Mouse (Mus musculus) liver, adult (tissue): ENCODE results near the gene Gm20388.

Experiments
- GATA4 ChIP-seq: IDR thresholded peaks from 2 replicates; pipeline ENCODE4 v1.6.1; 2014; ENCODE audit warnings: mild to moderate bottlenecking, low read length; ENCODE audit not compliant: insufficient replicate concordance

The Gm20388 gene

DNA sequence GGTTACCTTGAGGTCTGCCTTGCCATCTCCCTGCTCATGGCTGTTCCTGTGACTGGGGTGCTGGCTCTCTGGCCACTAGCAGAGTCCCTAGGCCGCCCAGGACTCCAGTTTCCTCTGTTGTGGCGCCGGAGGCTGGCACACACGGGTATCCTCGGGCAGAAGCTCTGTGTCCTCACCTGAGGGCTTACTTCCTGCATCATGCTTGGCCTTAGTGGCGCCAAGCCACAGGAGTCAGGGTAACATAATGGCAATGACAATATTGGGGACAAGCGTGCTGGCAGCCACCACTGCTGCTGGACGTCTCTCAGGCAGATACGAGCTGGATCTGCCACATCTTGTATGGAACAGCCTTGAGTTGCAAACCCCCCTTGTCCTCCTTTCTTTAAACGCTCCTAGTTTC is 4401.6 kb downstream of the Gm20388 start:
- no peak for TF ChIP-seq GATA4

DNA sequence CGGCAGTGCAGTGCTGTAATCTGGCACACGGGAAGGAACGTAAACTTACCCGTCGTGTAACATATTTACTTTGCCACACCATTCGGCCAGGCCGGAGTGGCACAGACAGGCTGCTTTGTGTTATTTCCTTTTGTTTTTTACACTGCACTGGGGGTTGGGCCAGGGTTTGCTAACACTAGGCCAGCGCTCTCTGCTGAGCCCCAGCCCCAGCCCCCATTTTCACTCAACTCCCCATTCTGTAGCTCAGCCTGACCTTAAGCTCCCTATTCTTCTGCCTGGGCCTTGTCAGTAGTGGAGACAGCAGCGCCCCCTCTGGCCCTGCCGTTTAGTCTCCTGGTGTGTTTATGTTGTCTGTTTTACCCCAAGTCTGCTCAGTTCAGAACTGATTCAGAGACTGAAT is 4404.2 kb downstream of the Gm20388 start:
- TF ChIP-seq GATA4, result no peak

DNA sequence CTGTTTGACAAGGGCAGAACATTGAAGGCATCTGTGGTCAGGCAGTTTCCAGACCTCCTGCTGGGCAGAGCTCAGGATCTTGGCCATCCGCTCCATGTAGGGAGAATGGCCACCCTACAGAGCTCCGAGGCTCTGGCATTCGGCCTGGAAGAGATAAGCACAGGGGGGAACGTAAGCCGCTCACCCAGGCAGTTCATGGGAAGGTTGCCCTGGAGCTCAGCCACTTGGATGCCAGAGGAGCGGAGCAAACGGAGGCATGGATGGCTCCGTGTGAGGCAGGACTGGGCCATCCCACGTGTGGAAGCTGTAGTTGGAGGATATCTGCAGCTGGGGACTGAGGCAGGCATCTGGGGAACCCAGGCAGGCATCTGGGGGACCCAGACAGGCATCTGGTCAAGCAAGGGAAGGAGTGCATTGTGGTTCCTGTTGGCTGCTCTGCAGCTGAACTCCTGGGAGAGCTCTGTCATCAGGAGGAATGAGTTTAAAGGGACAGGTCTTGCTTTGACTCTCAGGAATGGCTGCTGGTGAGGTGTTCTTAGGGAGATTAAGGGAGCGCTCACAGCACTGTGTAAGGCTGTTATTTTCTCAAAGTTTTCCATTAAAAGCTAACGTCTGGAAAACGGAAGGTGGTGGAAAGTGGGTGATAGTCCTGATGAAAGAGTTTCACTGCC is 4406.0 kb downstream of the Gm20388 start:
- no peak; the same call in 1 of the 2 replicates for TF ChIP-seq GATA4

DNA sequence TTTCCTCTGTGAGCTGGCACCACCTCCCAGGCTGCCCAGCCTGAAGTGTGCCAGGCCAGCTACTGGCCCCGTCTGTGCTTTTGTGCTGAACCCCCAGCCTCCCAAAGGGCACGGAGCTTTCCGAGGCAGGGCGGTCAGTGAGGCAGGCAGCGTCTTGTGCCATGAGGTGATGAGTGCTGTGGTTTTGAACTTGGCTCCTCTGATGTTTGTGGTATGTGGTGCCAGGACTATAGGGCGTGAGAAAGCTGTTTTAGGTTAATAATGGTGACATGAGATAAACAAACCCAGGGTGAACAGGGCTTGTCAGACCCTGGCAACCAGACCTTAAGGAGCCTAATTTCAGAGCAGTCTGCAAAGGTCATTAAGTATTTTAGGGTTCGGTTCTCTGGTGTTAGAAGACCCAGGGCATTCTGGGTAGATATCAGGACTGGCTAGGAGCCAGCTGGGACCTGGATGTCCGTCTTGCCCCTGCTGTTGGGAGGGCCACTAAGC is 4406.6 kb downstream of the Gm20388 start:
- TF ChIP-seq GATA4, result no peak

DNA sequence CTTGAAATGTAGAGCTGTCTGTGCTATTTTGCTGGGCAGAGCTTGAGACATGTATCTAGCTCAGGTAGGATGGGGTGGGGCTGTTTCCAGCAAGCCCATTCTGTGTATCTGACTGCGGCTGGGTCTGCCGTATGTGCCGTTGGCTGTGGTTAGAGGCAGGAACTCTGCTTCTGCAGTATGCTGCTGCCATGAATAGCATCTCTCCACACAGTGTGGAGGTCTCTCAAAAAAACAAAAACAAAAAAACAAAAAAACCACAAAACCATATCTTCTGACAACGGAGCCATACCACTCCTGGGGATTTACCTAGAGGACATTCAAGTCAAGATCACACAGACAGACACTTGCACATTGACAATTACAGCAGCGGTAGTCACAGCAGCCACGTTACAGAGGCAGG is 4407.2 kb downstream of the Gm20388 start:
- no peak for TF ChIP-seq GATA4

DNA sequence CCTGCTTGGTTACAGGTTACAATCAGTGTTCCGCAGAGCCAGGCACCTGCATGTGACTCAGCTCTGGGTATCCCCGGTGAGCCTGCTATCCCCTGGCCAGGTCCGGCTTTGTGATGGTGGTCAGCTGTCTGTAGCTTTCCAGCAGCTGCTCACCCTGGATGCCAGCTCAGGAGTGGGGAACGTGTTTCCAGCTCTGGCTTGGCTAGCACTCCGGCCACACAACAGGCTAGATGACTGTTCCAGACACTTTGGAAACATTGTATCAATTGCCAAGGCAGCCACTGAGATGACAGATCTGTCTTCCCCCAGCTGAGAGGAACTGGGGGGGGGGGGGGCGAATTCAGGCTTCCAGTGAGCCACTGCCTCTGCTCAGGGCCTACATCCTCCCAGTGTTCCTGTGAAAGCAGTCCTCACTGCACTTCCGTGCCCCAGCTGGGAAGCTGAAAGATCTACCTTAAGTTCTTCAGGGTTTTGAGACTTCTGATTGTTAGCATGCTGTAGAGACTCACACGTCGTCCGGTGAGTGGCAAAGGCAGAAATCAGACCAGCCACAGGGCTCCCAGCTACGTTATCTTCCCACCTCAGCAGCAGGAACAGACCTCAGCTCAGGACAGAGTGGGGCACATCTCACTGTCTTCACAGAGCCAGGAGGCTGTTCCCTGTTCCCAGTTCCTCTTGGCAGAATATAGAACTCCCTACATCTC is 4408.1 kb downstream of the Gm20388 start:
- TF ChIP-seq GATA4, result no peak

DNA sequence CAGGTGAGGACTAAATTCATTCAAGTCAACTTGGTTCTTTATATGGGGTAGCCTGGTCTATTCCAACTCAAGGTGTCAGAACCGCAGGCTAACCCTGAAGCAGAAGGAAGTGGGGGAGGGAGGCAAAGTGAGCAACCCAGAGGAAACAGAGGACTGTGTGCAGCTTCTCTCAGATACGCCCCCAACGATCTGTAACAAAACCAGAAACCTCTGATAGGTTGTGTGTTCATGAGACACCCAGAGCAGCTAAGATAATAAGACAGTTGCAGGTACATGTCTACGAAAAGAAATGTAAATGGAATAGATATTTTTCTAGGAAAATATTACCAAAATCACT is 4408.6 kb downstream of the Gm20388 start:
- no peak for TF ChIP-seq GATA4

DNA sequence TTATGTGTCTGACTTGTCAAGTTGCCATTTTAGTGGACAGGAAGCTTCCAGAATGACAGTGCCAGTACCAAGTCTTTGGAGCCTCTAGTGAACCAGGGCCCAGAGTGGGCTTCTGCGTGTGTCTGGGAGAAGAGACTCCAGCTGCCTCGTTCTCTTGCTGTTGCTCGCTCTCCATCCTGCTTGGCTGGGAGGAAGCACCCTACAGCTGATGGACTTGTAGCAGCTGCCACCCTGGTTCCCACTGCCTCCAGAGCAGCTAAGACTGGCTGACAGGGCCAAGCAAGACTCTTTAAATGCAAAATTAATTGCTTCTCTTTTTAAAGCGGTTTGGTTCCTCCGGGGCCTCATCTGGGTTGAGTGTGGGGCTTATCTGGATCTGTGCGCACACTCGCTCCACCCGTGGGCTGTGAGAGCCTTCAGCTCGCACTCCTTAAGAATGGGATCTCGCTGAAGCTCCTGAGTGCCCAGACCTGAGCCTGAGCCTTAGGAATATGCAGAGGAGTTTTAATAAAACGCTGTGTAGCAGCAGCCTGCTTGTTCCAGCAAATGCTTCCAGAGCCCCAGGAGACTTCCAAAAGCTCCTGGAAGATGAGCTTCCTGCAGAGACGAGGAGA is 4410.7 kb downstream of the Gm20388 start:
- no peak for TF ChIP-seq GATA4

DNA sequence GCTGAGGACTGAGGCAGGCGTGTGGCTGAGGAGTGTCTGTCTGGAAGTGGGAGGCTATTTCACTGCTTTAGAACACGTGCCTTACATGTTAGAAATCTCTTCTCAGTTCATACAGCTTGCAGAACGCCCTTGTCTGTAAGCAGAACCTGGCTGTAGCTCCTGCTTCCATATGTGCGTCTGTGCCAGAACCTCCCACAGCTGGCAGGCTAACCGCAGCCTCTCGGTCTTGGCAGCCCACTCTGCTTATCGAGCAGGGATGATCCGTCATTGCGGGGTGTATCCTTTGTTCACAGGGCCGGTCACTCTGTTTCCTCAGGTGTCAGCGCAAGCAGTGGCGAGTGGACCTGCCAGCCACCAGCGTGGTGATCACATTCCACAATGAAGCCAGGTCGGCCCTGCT is 4412.7 kb downstream of the Gm20388 start:
- no peak for TF ChIP-seq GATA4

DNA sequence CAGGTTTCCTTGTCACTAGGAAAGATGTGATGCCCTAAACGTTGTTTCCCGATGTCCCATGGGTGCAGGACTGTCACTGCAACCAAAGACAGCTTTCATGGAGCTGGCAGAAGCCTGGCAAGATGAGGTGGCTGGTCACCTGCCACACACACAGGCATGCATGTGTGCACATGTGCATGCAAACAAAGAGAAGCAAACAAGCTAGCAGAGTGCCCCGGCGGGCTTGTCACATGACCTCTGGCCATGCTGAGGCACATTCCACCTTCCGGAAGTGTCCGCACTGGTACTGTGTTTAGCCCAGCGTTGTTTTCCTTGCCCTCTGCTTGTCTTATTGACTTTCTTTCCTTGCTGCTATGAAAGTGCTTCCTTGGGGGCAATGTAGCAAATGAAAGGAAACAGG is 4417.6 kb downstream of the Gm20388 start:
- TF ChIP-seq GATA4, result no peak

DNA sequence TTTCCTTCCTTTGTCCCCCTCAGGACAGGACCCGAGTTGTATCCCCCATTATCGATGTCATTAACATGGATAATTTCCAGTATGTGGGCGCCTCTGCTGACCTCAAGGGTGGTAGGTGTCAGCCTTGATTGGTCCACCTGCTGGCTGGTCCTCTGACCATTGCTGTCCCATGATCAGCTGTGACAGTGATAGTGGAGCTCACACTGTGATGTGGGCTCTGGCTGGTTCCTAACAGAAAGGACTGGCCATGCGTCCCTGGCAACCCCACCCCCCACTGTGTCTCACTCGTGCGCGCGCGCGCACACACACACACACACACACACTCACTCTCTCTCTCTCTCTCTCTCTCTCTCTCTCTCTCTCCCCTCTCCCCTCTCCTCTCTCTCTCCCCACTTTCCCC is 4419.0 kb downstream of the Gm20388 start:
- TF ChIP-seq GATA4, result no peak

DNA sequence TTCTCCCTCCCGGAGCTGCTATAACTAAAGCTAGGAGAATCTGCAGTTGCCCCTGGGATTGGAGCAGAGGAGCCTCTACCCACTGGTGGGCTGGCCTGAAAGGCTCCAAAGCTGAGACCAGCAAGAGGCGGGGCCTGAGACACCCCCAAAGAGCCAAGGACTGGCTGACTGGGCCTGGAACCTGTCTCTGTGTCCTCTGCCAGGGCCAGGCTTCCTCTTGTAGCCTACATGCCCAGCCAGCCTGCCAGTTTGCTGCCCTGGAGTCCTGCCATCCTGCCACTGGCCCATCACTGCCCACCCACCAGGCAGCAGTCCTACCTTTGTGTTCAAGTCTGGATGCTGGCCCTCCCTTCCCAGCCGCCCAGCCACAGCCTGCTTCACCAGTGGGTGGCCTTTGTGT is 4419.8 kb downstream of the Gm20388 start:
- no peak for TF ChIP-seq GATA4

DNA sequence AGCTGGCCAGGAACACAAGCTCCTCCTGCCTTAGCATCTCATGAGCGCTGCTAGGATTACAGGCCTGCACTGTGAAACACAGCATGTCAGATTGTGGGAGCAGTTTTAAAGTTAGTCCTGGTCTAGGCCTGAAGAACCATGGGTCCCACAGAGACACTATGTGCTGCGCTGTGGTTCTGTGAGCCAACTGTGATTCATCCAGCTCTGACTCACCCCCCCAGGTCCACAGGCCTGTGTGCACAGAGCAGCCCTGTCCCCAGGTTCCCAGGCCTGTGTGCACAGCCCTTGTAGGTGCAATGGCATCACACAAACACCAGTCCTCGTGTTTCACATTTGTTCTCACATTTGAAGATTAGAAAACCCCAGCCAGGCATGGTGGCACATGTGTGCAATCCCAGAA is 4420.5 kb downstream of the Gm20388 start:
- no peak for TF ChIP-seq GATA4

DNA sequence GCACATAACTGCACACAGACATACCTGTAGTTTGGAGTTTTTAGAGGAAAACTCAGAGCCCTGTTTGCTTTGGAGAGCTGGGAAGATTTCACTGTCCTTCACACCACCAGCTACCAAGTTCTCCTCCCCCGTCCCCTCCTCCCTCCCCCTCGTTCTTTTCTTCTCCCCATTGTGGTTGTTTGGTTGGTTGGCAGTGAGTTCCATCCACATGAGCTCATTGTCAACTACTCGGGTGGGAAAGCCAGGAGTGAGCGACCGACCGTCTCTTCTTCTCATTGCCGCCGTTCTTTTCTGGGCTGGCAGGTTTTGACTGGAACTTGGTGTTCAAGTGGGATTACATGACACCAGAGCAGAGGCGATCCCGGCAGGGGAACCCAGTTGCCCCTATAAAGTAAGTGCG is 4421.1 kb downstream of the Gm20388 start:
- TF ChIP-seq GATA4, result no peak

DNA sequence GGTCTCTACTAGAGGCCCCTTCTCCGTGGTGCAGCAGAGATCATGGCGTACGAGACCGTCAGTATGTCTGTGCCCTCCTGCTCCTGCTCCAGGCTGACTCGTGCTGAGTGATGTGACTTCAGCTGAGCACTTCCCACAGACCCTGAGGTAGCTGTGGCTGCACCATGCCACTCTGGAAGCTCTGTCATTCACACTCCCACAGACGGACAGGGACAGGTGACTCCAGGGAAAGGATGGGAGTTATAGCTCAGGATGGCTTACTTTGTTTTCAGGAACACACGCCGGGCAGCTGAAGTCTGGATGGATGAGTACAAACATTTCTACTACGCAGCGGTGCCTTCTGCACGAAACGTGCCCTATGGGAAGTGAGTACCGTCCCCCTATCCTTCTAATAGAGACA is 4425.7 kb downstream of the Gm20388 start:
- no peak for TF ChIP-seq GATA4

DNA sequence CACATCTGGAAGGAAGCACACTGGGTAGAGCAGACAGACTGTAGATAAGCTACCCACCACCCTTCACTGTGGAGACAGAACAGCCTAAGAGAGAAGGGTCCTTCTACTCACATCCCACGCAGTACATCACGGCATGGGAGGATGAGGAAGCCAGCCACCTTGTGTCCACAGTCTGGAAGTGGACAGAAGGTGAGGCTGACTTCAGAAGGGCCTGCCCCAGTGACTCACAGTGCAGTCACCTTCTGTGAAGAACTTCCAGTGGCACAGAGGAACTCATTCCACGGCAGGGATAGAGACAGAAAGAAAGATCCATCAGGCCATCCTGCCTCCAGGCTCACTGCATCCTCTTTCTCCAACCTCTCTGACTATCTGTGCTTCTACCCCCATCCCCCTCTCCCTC is 4429.1 kb downstream of the Gm20388 start:
- TF ChIP-seq GATA4, result no peak
